Mouse (Mus musculus): Measurements from ENCODE around the gene Suv39h1. TPM values are rescaled to one million over a fixed set of nuclear protein-coding genes. Genes with fewer than 3 reads are reported as not detected.

The Suv39h1 gene
- polyA plus RNA-seq, 1 experiment from 2014 or later, result 15.5 TPM

DNA sequence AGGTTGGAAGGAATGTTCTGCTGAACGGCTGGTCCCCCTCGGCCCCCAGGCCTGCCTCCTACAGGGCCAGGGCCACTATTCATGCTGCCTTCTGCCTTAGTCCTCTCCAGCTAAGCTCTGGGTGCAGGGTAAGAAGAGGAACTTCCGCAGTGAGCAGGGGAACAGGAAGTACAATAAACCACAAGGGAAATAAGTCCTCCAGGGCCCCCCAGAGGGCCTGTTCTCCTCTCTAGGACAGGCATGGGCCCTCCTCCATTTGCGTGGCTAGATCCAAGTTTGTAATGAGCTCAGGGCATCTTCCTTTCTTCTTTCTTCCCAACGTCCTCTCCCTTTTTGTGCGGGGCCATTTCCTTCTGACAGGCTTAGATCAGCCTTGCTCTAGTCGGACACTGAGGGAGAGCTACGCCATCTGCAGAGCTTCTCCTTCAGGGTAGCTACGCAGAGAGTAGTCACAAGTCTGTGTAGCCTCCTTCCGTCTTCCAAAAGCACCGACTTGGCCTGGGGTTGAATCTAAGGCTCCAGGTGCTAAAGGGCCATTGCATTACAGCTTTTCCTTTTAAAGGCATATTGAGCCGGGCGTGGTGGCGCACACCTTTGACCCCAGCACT, 15.9 kb upstream of the Suv39h1 start, which contains the start of gene Was:
TSS of gene Was (minus strand) at position 153 of the 608 bp plus-strand sequence.
- H3K4me3 ChIP-seq (ENCODE audit: low read depth, low read length), result no peak within 1 kb of the TSS
- H3K27ac ChIP-seq (ENCODE audit: low read depth, low read length), result no peak within 1 kb of the TSS
- H3K27me3 ChIP-seq (replicated peaks; ENCODE audit: control insufficient read depth, insufficient read depth, low read length), result no peaks in the 10 kb centered on the region
- TF ChIP-seq CTCF (IDR thresholded peaks at IDR 0.05; ENCODE audit: low read depth), result no peak
- no peak within 1 kb of the TSS for H3K4me2 ChIP-seq (replicated peaks; ENCODE audit: low read depth)
- no peaks in the 10 kb centered on the region for H3K36me3 ChIP-seq (ENCODE audit: control insufficient read depth, insufficient read depth)
- no peaks in the 10 kb centered on the region for H3K4me1 ChIP-seq (replicated peaks; ENCODE audit: control insufficient read depth, insufficient read depth, low read length)
- H3K9me3 ChIP-seq (ENCODE audit: control insufficient read depth), result no peaks in the 10 kb centered on the region
- WGBS, result 84% methylated on average over 14 of the region's 14 CpGs
- no peak for ATAC-seq
- H3K9ac ChIP-seq (ENCODE audit: low read depth, low read length), result no peak within 1 kb of the TSS

DNA sequence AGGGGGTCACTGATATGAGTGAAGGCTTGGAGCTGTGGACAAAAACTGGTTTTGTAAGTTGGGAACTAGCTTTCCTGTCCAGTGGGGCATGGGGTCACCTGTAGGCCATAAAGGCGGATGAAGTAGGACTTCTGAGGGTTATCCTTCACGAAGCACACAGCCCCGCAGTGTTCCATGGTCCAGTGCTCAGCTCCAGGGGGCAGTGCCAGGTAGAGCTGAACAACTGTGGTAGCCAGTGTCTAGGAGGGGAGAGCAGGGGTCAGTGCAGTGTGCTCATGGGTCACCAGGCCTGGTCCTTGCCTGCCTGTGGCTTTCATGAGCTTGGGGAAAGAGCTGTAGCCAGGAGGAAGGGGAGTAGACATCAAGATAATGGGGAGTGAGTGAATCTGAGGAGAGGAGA, 15.2 kb upstream of the Suv39h1 start:
- no peak overlapping the region for H3K9ac ChIP-seq (ENCODE audit: low read depth, low read length)
- H3K36me3 ChIP-seq (ENCODE audit: control insufficient read depth, insufficient read depth), result no peaks in the 10 kb centered on the region
- TF ChIP-seq CTCF (IDR thresholded peaks at IDR 0.05; ENCODE audit: low read depth), result no peak
- 89% methylated on average over 3 of the region's 3 CpGs for WGBS
- no peak for ATAC-seq
- no peak overlapping the region for H3K27ac ChIP-seq (ENCODE audit: low read depth, low read length)
- no peak overlapping the region for H3K4me3 ChIP-seq (ENCODE audit: low read depth, low read length)
- H3K4me2 ChIP-seq (replicated peaks; ENCODE audit: low read depth), result no peak overlapping the region
- H3K27me3 ChIP-seq (replicated peaks; ENCODE audit: control insufficient read depth, insufficient read depth, low read length), result no peaks in the 10 kb centered on the region
- no peaks in the 10 kb centered on the region for H3K4me1 ChIP-seq (replicated peaks; ENCODE audit: control insufficient read depth, insufficient read depth, low read length)
- no peaks in the 10 kb centered on the region for H3K9me3 ChIP-seq (ENCODE audit: control insufficient read depth)

DNA sequence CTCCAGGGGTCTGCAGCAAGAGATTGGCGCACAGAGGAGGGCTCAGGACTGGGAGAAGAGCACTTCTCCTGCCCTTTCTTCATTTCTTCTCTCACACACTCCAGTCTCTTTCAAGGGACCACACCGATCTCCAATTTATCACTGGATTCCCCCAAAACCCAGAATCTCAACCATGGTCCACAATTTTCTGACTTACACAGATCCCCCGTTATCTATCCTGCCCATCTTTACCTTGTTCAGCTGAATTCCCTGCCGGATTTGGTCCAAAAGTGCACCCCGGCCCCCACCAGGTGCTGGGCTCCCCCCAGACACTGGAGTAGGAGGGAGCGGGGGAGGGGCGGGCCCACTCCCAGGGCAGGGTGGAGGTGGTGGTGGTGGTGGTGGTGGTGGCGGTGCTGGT, 11.1 kb upstream of the Suv39h1 start:
- Histone ChIP-seq H3K9me3 (ENCODE audit: control insufficient read depth) (no peaks in the 10 kb centered on the region), H3K36me3 (ENCODE audit: control insufficient read depth, insufficient read depth) (no peaks in the 10 kb centered on the region), H3K27ac (ENCODE audit: low read depth, low read length) (no peak overlapping the region), H3K9ac (ENCODE audit: low read depth, low read length) (no peak overlapping the region), H3K4me2 (replicated peaks; ENCODE audit: low read depth) (no peak overlapping the region), H3K4me3 (ENCODE audit: low read depth, low read length) (no peak overlapping the region), H3K4me1 (replicated peaks; ENCODE audit: control insufficient read depth, insufficient read depth, low read length) (no peaks in the 10 kb centered on the region), H3K27me3 (replicated peaks; ENCODE audit: control insufficient read depth, insufficient read depth, low read length) (no peaks in the 10 kb centered on the region)
- no peak for TF ChIP-seq CTCF (IDR thresholded peaks at IDR 0.05; ENCODE audit: low read depth)
- 86% methylated on average over 8 of the region's 8 CpGs for WGBS
- ATAC-seq, result no peak

DNA sequence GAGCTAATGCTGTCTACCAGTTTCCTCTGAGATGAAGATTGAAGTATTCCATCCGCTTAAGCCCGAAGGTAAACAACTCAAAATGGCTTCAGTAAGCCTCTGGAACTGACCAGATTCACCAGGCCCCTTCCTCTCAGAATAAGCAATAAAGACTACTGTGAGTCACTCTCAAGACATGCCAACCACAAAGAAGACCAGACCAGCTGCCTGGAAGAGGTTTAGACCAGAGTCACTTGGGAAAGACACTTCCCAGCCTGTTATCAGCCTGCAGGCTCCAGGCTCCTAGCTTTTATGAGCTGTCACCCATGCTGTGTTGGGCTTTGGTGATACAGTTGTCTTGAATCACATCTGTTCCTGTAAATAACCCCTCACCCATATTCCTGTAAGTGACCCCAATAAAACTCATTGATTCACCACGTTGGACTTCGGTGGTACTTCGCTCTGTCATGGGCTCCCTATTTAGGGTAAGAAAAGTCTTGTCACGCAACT, 10.3 kb upstream of the Suv39h1 start:
- Histone ChIP-seq H3K4me1 (replicated peaks; ENCODE audit: control insufficient read depth, insufficient read depth, low read length) (no peaks in the 10 kb centered on the region), H3K36me3 (ENCODE audit: control insufficient read depth, insufficient read depth) (no peaks in the 10 kb centered on the region), H3K9me3 (ENCODE audit: control insufficient read depth) (no peaks in the 10 kb centered on the region), H3K4me3 (ENCODE audit: low read depth, low read length) (no peak overlapping the region), H3K27ac (ENCODE audit: low read depth, low read length) (no peak overlapping the region), H3K4me2 (replicated peaks; ENCODE audit: low read depth) (no peak overlapping the region), H3K27me3 (replicated peaks; ENCODE audit: control insufficient read depth, insufficient read depth, low read length) (no peaks in the 10 kb centered on the region), H3K9ac (ENCODE audit: low read depth, low read length) (no peak overlapping the region)
- WGBS, result 81% methylated on average over 6 of the region's 6 CpGs
- ATAC-seq, result no peak
- no peak for TF ChIP-seq CTCF (IDR thresholded peaks at IDR 0.05; ENCODE audit: low read depth)

DNA sequence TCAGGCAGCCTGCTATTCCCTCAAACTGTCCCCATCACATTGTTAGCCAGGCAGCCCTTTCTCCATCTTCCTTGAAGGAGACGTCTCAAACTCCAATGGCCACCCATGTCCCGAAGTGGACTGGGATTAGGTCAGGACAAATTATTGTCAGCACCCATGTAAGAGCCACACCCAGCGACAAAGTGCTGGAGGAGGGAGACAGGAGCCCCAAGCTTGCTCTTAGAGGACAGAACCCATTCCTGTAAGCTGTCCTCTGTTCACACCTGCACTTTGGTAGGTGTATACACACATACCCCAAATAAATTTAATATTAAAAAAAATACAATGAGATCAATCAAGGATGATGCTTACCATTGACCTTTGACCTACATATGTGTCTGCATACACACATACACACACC, 544 bp upstream of the Suv39h1 start:
- Histone ChIP-seq H3K27ac (ENCODE audit: low read depth, low read length) (no peak overlapping the region), H3K27me3 (replicated peaks; ENCODE audit: control insufficient read depth, insufficient read depth, low read length) (no peaks in the 10 kb centered on the region), H3K4me2 (replicated peaks; ENCODE audit: low read depth) (peak overlapping the region; percentile 59), H3K4me1 (replicated peaks; ENCODE audit: control insufficient read depth, insufficient read depth, low read length) (no peaks in the 10 kb centered on the region), H3K9me3 (ENCODE audit: control insufficient read depth) (no peaks in the 10 kb centered on the region), H3K4me3 (ENCODE audit: low read depth, low read length) (peak overlapping the region; percentile 28; the same call in 1 of the 2 replicates), H3K36me3 (ENCODE audit: control insufficient read depth, insufficient read depth) (peaks cover 6% of the 10 kb centered on the region; the same call in 1 of the 2 replicates), H3K9ac (ENCODE audit: low read depth, low read length) (no peak overlapping the region)
- no peak for ATAC-seq
- TF ChIP-seq CTCF (IDR thresholded peaks at IDR 0.05; ENCODE audit: low read depth), result no peak
- WGBS, result 23% methylated on average over 3 of the region's 3 CpGs

DNA sequence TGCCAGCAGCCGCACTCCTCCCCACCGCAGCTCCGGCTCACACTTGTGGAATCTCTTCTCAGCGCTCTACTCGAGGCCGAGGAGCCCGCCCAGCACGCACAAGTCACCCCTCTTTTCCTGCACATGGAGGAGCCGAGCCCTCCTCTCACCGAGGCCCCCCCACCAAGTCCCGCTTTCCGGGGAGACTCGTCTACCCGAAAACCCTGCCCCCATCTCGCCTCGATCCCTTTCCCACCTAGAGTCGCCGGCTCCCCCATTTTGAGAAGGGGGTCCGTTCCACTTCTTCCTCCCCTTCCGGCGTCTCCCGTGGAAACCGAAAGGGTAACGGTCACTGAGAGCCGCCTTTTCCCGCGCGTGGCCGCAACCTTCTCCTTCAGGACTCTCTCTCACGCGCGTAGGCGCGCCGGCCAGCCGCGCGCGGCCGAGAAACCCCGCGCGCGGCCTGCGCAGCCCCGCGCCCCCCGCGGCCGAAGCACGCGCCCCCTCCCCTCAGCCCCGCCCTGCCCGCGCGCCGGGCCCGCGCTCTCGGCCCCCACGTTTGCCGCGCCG, 605 bp downstream of the Suv39h1 start:
- Histone ChIP-seq H3K4me2 (replicated peaks; ENCODE audit: low read depth) (peak overlapping the region; percentile 62), H3K27ac (ENCODE audit: low read depth, low read length) (peak overlapping the region; percentile 81), H3K4me1 (replicated peaks; ENCODE audit: control insufficient read depth, insufficient read depth, low read length) (no peaks in the 10 kb centered on the region), H3K9ac (ENCODE audit: low read depth, low read length) (peak overlapping the region; percentile 72), H3K4me3 (ENCODE audit: low read depth, low read length) (peak overlapping the region; percentile 59), H3K9me3 (ENCODE audit: control insufficient read depth) (no peaks in the 10 kb centered on the region), H3K36me3 (ENCODE audit: control insufficient read depth, insufficient read depth) (peaks cover 6% of the 10 kb centered on the region; the same call in 1 of the 2 replicates), H3K27me3 (replicated peaks; ENCODE audit: control insufficient read depth, insufficient read depth, low read length) (no peaks in the 10 kb centered on the region)
- TF ChIP-seq CTCF (IDR thresholded peaks at IDR 0.05; ENCODE audit: low read depth), result no peak
- WGBS, result 20% methylated on average over 53 of the region's 64 CpGs
- ATAC-seq, result peak; percentile 41
